In genomic region chr4:151604481-151604880, GRCm38 (mm10) we compare ENCODE assay signal across 9 mouse cellular contexts.
A peak's percentile ranks its signal among the peaks of the same experiment; 100 is the strongest.
DNase-seq lines count a peak whose midpoint lies in the region; ATAC-seq and TF ChIP-seq lines count a peak whose summit lies in the region.
"Had no signal": no experiment of that assay in that cellular context is flagged by ENCODE, and none has a peak within 500 bp of the region (broad histone marks: within the 10 kb centered on the region; RNA-seq: fewer than 3 reads in every experiment).

No protein-coding gene starts in this region.

- H3K4me2 ChIP-seq in midbrain, embryonic 15.5 days, result no peak overlapping the region
- no peak overlapping the region for H3K4me2 ChIP-seq in embryonic facial prominence, embryonic 14.5 days (ENCODE audit: low read depth, low read length)
- H3K4me2 ChIP-seq in heart, embryonic 15.5 days, result no peak overlapping the region
- no peak overlapping the region for H3K4me2 ChIP-seq in liver, postnatal 0 days (ENCODE audit: low read depth, low read length)

- H3K4me3 ChIP-seq in midbrain, embryonic 10.5 days, result no peak overlapping the region
- no peak overlapping the region for H3K4me3 ChIP-seq in midbrain, embryonic 15.5 days
- H3K4me3 ChIP-seq in embryonic facial prominence, embryonic 14.5 days (ENCODE audit: low read depth, low read length), result no peak overlapping the region
- no peak overlapping the region for H3K4me3 ChIP-seq in heart, embryonic 15.5 days
- H3K4me3 ChIP-seq in liver, postnatal 0 days (ENCODE audit: low read depth, low read length), result no peak overlapping the region

- no peak overlapping the region for H3K27ac ChIP-seq in midbrain, embryonic 10.5 days (replicated peaks)
- no peak overlapping the region for H3K27ac ChIP-seq in midbrain, embryonic 15.5 days
- H3K27ac ChIP-seq in embryonic facial prominence, embryonic 14.5 days (replicated peaks; ENCODE audit: low read depth, low read length), result no peak overlapping the region
- no peak overlapping the region for H3K27ac ChIP-seq in heart, embryonic 15.5 days
- H3K27ac ChIP-seq in liver, postnatal 0 days (ENCODE audit: low read depth), result no peak overlapping the region
- H3K27ac ChIP-seq: macrophage had no signal

- no peak overlapping the region for H3K9ac ChIP-seq in midbrain, embryonic 15.5 days
- no peak overlapping the region for H3K9ac ChIP-seq in embryonic facial prominence, embryonic 14.5 days (ENCODE audit: low read depth, low read length)
- no peak overlapping the region for H3K9ac ChIP-seq in heart, embryonic 15.5 days
- H3K9ac ChIP-seq in liver, postnatal 0 days (replicated peaks), result no peak overlapping the region

- no peaks in the 10 kb centered on the region for H3K27me3 ChIP-seq in midbrain, embryonic 10.5 days (ENCODE audit: low read depth, poor library complexity, severe bottlenecking)
- no peaks in the 10 kb centered on the region for H3K27me3 ChIP-seq in midbrain, embryonic 15.5 days (replicated peaks)
- H3K27me3 ChIP-seq in embryonic facial prominence, embryonic 14.5 days (replicated peaks; ENCODE audit: control insufficient read depth, insufficient read depth, low read length), result no peaks in the 10 kb centered on the region
- 0 out of 2 replicates have a peak, but pooled peaks cover 3% of the 10 kb centered on the region for H3K27me3 ChIP-seq in heart, embryonic 15.5 days
- no peaks in the 10 kb centered on the region for H3K27me3 ChIP-seq in liver, postnatal 0 days (ENCODE audit: insufficient read depth, low read length)

- DNase-seq in midbrain, embryonic 10.5 days (ENCODE audit: low spot score), result peak; percentile 85
- DNase-seq in embryonic facial prominence, embryonic 14.5 days (ENCODE audit: low spot score), result peak; percentile 93
- DNase-seq in kidney, postnatal 10 days, result peak; percentile 96
- DNase-seq in liver, postnatal 0 days, result peak; percentile 85
- DNase-seq in retina, embryonic 14.5 days (ENCODE audit: low spot score), result peak; percentile 86
- no peak for DNase-seq in cerebellum, adult 9-11 months

- H3K36me3 ChIP-seq in midbrain, embryonic 10.5 days, result no peaks in the 10 kb centered on the region
- H3K36me3 ChIP-seq in midbrain, embryonic 15.5 days (replicated peaks), result no peaks in the 10 kb centered on the region
- H3K36me3 ChIP-seq in embryonic facial prominence, embryonic 14.5 days (ENCODE audit: control insufficient read depth, insufficient read depth, low read length), result no peaks in the 10 kb centered on the region
- no peaks in the 10 kb centered on the region for H3K36me3 ChIP-seq in heart, embryonic 15.5 days
- H3K36me3 ChIP-seq in liver, postnatal 0 days (replicated peaks; ENCODE audit: insufficient read depth, low read length), result no peaks in the 10 kb centered on the region

- TF ChIP-seq CTCF in liver, postnatal 0 days (IDR thresholded peaks at IDR 0.05; ENCODE audit: low read depth), result no peak

- WGBS in midbrain, embryonic 10.5 days, result 8% methylated on average over 16 of the region's 16 CpGs
- WGBS in midbrain, embryonic 15.5 days, result 13% methylated on average over 16 of the region's 16 CpGs
- WGBS in embryonic facial prominence, embryonic 14.5 days, result 11% methylated on average over 11 of the region's 16 CpGs
- 9% methylated on average over 16 of the region's 16 CpGs for WGBS in heart, embryonic 15.5 days
- 9% methylated on average over 16 of the region's 16 CpGs for WGBS in liver, postnatal 0 days (ENCODE audit: insufficient replicate concordance)

- no peak for TF ChIP-seq EP300 in liver, postnatal 0 days (IDR thresholded peaks at IDR 0.05; ENCODE audit: low read depth)

- no peaks in the 10 kb centered on the region for H3K9me3 ChIP-seq in midbrain, embryonic 10.5 days (replicated peaks)
- no peaks in the 10 kb centered on the region for H3K9me3 ChIP-seq in midbrain, embryonic 15.5 days
- no peaks in the 10 kb centered on the region for H3K9me3 ChIP-seq in embryonic facial prominence, embryonic 14.5 days (ENCODE audit: control insufficient read depth, low read length)
- H3K9me3 ChIP-seq in heart, embryonic 15.5 days (replicated peaks), result no peaks in the 10 kb centered on the region
- H3K9me3 ChIP-seq in liver, postnatal 0 days (ENCODE audit: low read length), result no peaks in the 10 kb centered on the region

- ATAC-seq in midbrain, embryonic 15.5 days (replicated peaks), result no peak
- peak; percentile 96 for ATAC-seq in embryonic facial prominence, embryonic 14.5 days (ENCODE audit: low read depth)
- peak; percentile 87 for ATAC-seq in heart, embryonic 15.5 days (replicated peaks; ENCODE audit: insufficient number of reproducible peaks, insufficient read depth, low FRiP score, low read depth)
- ATAC-seq in liver, postnatal 0 days, result peak; percentile 85

- no peaks in the 10 kb centered on the region for H3K4me1 ChIP-seq in midbrain, embryonic 10.5 days
- peaks cover 15% of the 10 kb centered on the region for H3K4me1 ChIP-seq in midbrain, embryonic 15.5 days
- no peaks in the 10 kb centered on the region for H3K4me1 ChIP-seq in embryonic facial prominence, embryonic 14.5 days (ENCODE audit: control insufficient read depth, insufficient read depth, low read length)
- H3K4me1 ChIP-seq in heart, embryonic 15.5 days (replicated peaks), result no peaks in the 10 kb centered on the region
- H3K4me1 ChIP-seq in liver, postnatal 0 days (ENCODE audit: insufficient read depth), result no peaks in the 10 kb centered on the region
